Mouse (Mus musculus) hindbrain, embryonic 15.5 days (tissue): Measurements from ENCODE around the gene Tubgcp2. TPM values are rescaled to one million over a fixed set of nuclear protein-coding genes. Genes with fewer than 3 reads are reported as not detected.

Experiments
- ATAC-seq: fragments of 200-750 bp; cut with Nextera tagmentation; 2 replicates; pipeline ENCODE4 v1.8.0; 2017; ENCODE audit warnings: low read depth, moderate number of reproducible peaks, moderate TSS enrichment; ENCODE audit not compliant: low FRiP score
- H3K27ac ChIP-seq: fragments of 300-500 bp; sonication (generic); replicated peaks from 2 replicates; pipeline ENCODE4 v1.5.1; 2015; ENCODE audit warnings: mild to moderate bottlenecking, inconsistent platforms
- H3K27me3 ChIP-seq: fragments of 300-500 bp; sonication (generic); 2 replicates; pipeline ENCODE4 v1.6.1; 2015; ENCODE audit warnings: control low read depth, inconsistent platforms
- H3K36me3 ChIP-seq: fragments of 300-500 bp; sonication (generic); 2 replicates; pipeline ENCODE4 v1.6.1; 2015; ENCODE audit warnings: control low read depth, inconsistent platforms
- H3K4me1 ChIP-seq: fragments of 300-500 bp; sonication (generic); replicated peaks from 2 replicates; pipeline ENCODE4 v1.6.1; 2015; ENCODE audit warnings: control low read depth, inconsistent platforms
- H3K4me2 ChIP-seq: fragments of 300-500 bp; sonication (generic); 2 replicates; pipeline ENCODE4 v1.6.1; 2015; ENCODE audit warnings: moderate library complexity, mild to moderate bottlenecking, inconsistent platforms
- H3K4me3 ChIP-seq: fragments of 300-500 bp; sonication (generic); 2 replicates; pipeline ENCODE4 v1.5.1; 2015; ENCODE audit warnings: mild to moderate bottlenecking, inconsistent platforms
- H3K9ac ChIP-seq: fragments of 300-500 bp; sonication (generic); 2 replicates; pipeline ENCODE4 v1.6.1; 2015; ENCODE audit warnings: inconsistent platforms
- H3K9me3 ChIP-seq: fragments of 300-500 bp; sonication (generic); 2 replicates; pipeline ENCODE4 v1.6.1; 2016; ENCODE audit warnings: control low read depth, inconsistent platforms
- WGBS: fragments of 180-500 bp; shearing (Covaris S2); methylation state at CpG from one replicate; pipeline ENCODE4 v1.1.7; 2015; 5-methylcytosine and 5-hydroxymethylcytosine counted together
- polyA plus RNA-seq: library from polyadenylated mRNA; unstranded; fragments of >200 nt; fragmentation: Nextera tagmentation; extraction: Ambion mirVana; gene quantifications from 2 replicates; pipeline ENCODE4 v1.2.1, GENCODE M21; 2015

The Tubgcp2 gene
- polyA plus RNA-seq, 1 experiment from 2014 or later = 56.6 TPM

- Histone ChIP-seq H3K4me3 (no peak overlapping the region), H3K4me1 (no peaks in the 10 kb centered on the region), H3K27ac (no peak overlapping the region), H3K27me3 (no peaks in the 10 kb centered on the region), H3K9me3 (no peaks in the 10 kb centered on the region), H3K4me2 (no peak overlapping the region), H3K9ac (no peak overlapping the region), H3K36me3 (peaks cover 39% of the 10 kb centered on the region)
- WGBS = 85% methylated on average over 4 of the region's 4 CpGs
- no peak for ATAC-seq
Measured at GRCm38 (mm10) chr7:139994202-139994601, 42.3 kb downstream of the Tubgcp2 start.

GRCm38 (mm10) chr7:139993532-139993931 is 42.9 kb downstream of the Tubgcp2 start:
- WGBS = 95% methylated on average over 6 of the region's 6 CpGs
- Histone ChIP-seq H3K27me3 (no peaks in the 10 kb centered on the region), H3K9me3 (no peaks in the 10 kb centered on the region), H3K9ac (no peak overlapping the region), H3K27ac (no peak overlapping the region), H3K36me3 (peaks cover 32% of the 10 kb centered on the region), H3K4me2 (no peak overlapping the region), H3K4me3 (no peak overlapping the region), H3K4me1 (no peaks in the 10 kb centered on the region)
- ATAC-seq = no peak

DNA sequence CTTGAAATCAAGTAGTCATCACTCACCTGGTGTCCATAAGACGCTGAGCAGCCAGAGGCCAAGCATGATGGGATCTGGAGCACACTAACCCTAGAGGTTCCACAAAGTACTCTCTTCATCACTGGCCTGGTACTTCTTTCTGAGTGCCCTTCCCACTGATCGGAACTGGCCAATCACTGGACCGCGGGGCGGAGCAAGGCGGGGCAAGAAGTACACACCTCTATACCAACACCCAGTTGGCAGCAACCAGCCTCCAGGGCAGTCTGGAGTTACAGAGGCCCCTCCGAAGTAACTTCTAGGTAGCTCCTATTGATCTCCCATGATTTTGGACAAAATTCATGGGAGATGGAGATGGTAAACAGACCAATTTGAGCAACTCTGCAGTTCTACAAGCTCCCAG is 44.1 kb downstream of the Tubgcp2 start, which contains the start of gene Adam8:
Gene Adam8 (minus strand): TSS at position 157 of the 400 bp plus-strand sequence.
- 27% methylated on average over 7 of the region's 7 CpGs for WGBS
- Histone ChIP-seq H3K4me1 (no peaks in the 10 kb centered on the region), H3K36me3 (peaks cover 21% of the 10 kb centered on the region), H3K9ac (no peak within 1 kb of the TSS), H3K4me3 (no peak within 1 kb of the TSS), H3K4me2 (no peak within 1 kb of the TSS), H3K9me3 (no peaks in the 10 kb centered on the region), H3K27me3 (no peaks in the 10 kb centered on the region), H3K27ac (no peak within 1 kb of the TSS)
- ATAC-seq = no peak

- Histone ChIP-seq H3K4me3 (no peak overlapping the region), H3K27ac (no peak overlapping the region), H3K36me3 (peaks cover 7% of the 10 kb centered on the region; the same call in 1 of the 2 replicates), H3K4me2 (no peak overlapping the region), H3K27me3 (no peaks in the 10 kb centered on the region), H3K9ac (no peak overlapping the region), H3K9me3 (no peaks in the 10 kb centered on the region), H3K4me1 (no peaks in the 10 kb centered on the region)
- WGBS = 76% methylated on average over 8 of the region's 8 CpGs
- no peak for ATAC-seq
Measured at GRCm38 (mm10) chr7:139990864-139991394, 45.5 kb downstream of the Tubgcp2 start.

GRCm38 (mm10) chr7:139988272-139988671 is 48.2 kb downstream of the Tubgcp2 start:
- Histone ChIP-seq H3K27ac (no peak overlapping the region), H3K9ac (no peak overlapping the region), H3K4me2 (no peak overlapping the region), H3K36me3 (no peaks in the 10 kb centered on the region), H3K27me3 (no peaks in the 10 kb centered on the region), H3K9me3 (no peaks in the 10 kb centered on the region), H3K4me1 (no peaks in the 10 kb centered on the region), H3K4me3 (no peak overlapping the region)
- WGBS = 89% methylated on average over 9 of the region's 9 CpGs
- no peak for ATAC-seq

DNA sequence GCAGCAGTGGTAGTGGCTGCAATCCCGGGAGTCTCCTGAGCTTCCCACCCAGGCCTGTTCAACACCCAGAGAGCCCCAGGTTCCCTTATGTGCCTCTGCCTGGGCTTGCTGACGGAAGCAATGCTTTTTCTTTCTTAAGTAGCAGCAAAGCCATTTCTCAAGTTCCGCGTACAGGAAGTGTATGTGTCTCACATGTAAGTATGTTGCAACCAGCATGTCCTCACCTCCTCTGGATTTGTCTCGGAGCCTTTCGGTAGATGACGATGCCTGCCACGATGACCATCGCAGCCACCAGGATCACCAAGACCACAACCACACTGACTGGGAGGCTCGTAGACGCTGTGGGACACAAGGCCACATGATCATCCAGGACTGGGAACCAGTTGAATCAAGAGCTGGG is 52.0 kb downstream of the Tubgcp2 start:
- H3K4me1 ChIP-seq = peaks cover under 1% of the 10 kb centered on the region; the same call in 1 of the 2 replicates
- no peak overlapping the region for H3K27ac ChIP-seq
- H3K27me3 ChIP-seq = no peaks in the 10 kb centered on the region
- H3K36me3 ChIP-seq = no peaks in the 10 kb centered on the region
- H3K9ac ChIP-seq = no peak overlapping the region
- no peak overlapping the region for H3K4me3 ChIP-seq
- H3K4me2 ChIP-seq = no peak overlapping the region
- no peak for ATAC-seq
- WGBS = 91% methylated on average over 11 of the region's 11 CpGs
- no peaks in the 10 kb centered on the region for H3K9me3 ChIP-seq

GRCm38 (mm10) chr7:139982058-139982457 is 54.4 kb downstream of the Tubgcp2 start:
- Histone ChIP-seq H3K27ac (no peak overlapping the region), H3K27me3 (no peaks in the 10 kb centered on the region), H3K4me1 (peaks cover 13% of the 10 kb centered on the region), H3K4me3 (no peak overlapping the region), H3K9me3 (no peaks in the 10 kb centered on the region), H3K9ac (no peak overlapping the region), H3K4me2 (no peak overlapping the region), H3K36me3 (no peaks in the 10 kb centered on the region)
- 92% methylated on average over 11 of the region's 11 CpGs for WGBS
- ATAC-seq = no peak

GRCm38 (mm10) chr7:139980778-139981177 is 55.7 kb downstream of the Tubgcp2 start:
- Histone ChIP-seq H3K4me3 (no peak overlapping the region), H3K4me1 (peaks cover 13% of the 10 kb centered on the region), H3K4me2 (no peak overlapping the region), H3K9me3 (no peaks in the 10 kb centered on the region), H3K27me3 (no peaks in the 10 kb centered on the region), H3K9ac (no peak overlapping the region), H3K36me3 (no peaks in the 10 kb centered on the region), H3K27ac (no peak overlapping the region)
- 66% methylated on average over 3 of the region's 3 CpGs for WGBS
- no peak for ATAC-seq

GRCm38 (mm10) chr7:139979011-139979719 is 57.3 kb downstream of the Tubgcp2 start:
- Histone ChIP-seq H3K4me3 (peak overlapping the region; percentile 44), H3K9me3 (no peaks in the 10 kb centered on the region), H3K9ac (peak overlapping the region; percentile 20), H3K36me3 (no peaks in the 10 kb centered on the region), H3K4me1 (peaks cover 13% of the 10 kb centered on the region), H3K27ac (peak overlapping the region; percentile 35), H3K4me2 (peak overlapping the region; percentile 59), H3K27me3 (no peaks in the 10 kb centered on the region)
- peak; percentile 65; the same call in 1 of the 2 replicates for ATAC-seq
- WGBS = 40% methylated on average over 13 of the region's 13 CpGs

DNA sequence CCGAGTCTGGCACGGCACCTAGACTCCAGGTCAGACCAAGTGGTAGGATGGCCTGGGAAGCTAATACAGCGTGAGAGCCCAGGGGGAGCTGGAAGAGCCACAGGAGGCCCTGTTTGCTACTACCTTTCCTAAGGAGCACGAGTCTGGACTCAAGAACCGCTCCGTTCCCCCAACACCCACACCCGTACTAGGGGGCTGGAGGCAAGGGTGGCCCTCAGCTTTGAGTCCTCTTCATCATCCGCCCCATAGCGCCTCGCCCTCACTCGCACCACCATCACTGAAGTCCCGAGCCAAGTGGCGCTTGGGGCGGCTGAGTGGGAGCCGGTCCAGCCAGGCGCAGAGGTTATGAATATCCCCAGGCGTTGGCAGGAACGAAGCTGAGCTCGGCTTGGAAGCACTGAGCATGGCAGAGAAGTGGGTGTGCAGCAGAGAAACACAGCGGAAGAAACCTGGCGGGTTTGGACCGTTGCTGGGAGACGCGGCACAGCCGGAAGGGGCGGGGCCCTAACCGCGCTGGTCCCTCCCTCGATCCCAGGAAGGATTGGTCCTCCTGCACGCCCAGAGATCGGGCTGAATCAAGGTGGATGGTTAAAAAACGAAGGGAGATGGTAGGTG is 58.1 kb downstream of the Tubgcp2 start, which contains the start of gene 6430531B16Rik:
Gene 6430531B16Rik (minus strand): TSS at position 478 of the 615 bp plus-strand sequence.
- Histone ChIP-seq H3K27ac (peak within 1 kb of the TSS; percentile 60), H3K4me2 (peak within 1 kb of the TSS; percentile 59), H3K27me3 (no peaks in the 10 kb centered on the region), H3K9me3 (no peaks in the 10 kb centered on the region), H3K4me1 (peaks cover 13% of the 10 kb centered on the region), H3K4me3 (peak within 1 kb of the TSS; percentile 44), H3K36me3 (no peaks in the 10 kb centered on the region), H3K9ac (peak within 1 kb of the TSS; percentile 20)
- 2% methylated on average over 32 of the region's 32 CpGs for WGBS
- peak; percentile 97 for ATAC-seq

GRCm38 (mm10) chr7:139975471-139975870 is 61.0 kb downstream of the Tubgcp2 start:
- Histone ChIP-seq H3K4me2 (no peak overlapping the region), H3K4me1 (peaks cover 13% of the 10 kb centered on the region), H3K27me3 (no peaks in the 10 kb centered on the region), H3K27ac (no peak overlapping the region), H3K9ac (no peak overlapping the region), H3K9me3 (no peaks in the 10 kb centered on the region), H3K36me3 (no peaks in the 10 kb centered on the region), H3K4me3 (no peak overlapping the region)
- WGBS = 65% methylated on average over 5 of the region's 5 CpGs
- ATAC-seq = no peak

- no peak for ATAC-seq
- Histone ChIP-seq H3K9ac (no peak overlapping the region), H3K9me3 (no peaks in the 10 kb centered on the region), H3K36me3 (no peaks in the 10 kb centered on the region), H3K4me3 (no peak overlapping the region), H3K4me2 (no peak overlapping the region), H3K27ac (no peak overlapping the region), H3K27me3 (no peaks in the 10 kb centered on the region), H3K4me1 (peaks cover 11% of the 10 kb centered on the region)
- 91% methylated on average over 10 of the region's 10 CpGs for WGBS
Measured at GRCm38 (mm10) chr7:139974307-139974706, 62.2 kb downstream of the Tubgcp2 start.
